Mouse (Mus musculus): ENCODE data around the gene Bahd1. TPM values are rescaled to one million over a fixed set of nuclear protein-coding genes. Genes with fewer than 3 reads are reported as not detected.

The Bahd1 gene
- polyA plus RNA-seq, 1 experiment from 2014 or later: 6.5 TPM

GRCm38 (mm10) chr2:118896914-118897291 lies 3.3 kb upstream of the Bahd1 start:
- ATAC-seq: no peak
- Histone ChIP-seq H3K27me3 (replicated peaks; ENCODE audit: control insufficient read depth, insufficient read depth, low read length) (peaks cover 58% of the 10 kb centered on the region), H3K4me2 (ENCODE audit: low read length) (peak overlapping the region; percentile 80), H3K9ac (replicated peaks; ENCODE audit: low read depth, low read length) (peak overlapping the region; percentile 55), H3K27ac (ENCODE audit: low read length) (no peak overlapping the region), H3K4me1 (replicated peaks; ENCODE audit: control insufficient read depth, insufficient read depth, low read length) (peaks cover 30% of the 10 kb centered on the region), H3K36me3 (ENCODE audit: control insufficient read depth, insufficient read depth) (no peaks in the 10 kb centered on the region), H3K9me3 (ENCODE audit: control insufficient read depth, low read length) (no peaks in the 10 kb centered on the region), H3K4me3 (replicated peaks; ENCODE audit: low read length) (peak overlapping the region; percentile 50)
- under 1% methylated on average over 13 of the region's 13 CpGs for WGBS

- H3K9me3 ChIP-seq (ENCODE audit: control insufficient read depth, low read length): no peaks in the 10 kb centered on the region
- ATAC-seq: no peak
- H3K4me1 ChIP-seq (replicated peaks; ENCODE audit: control insufficient read depth, insufficient read depth, low read length): peaks cover 30% of the 10 kb centered on the region
- 3% methylated on average over 7 of the region's 7 CpGs for WGBS
- no peak overlapping the region for H3K27ac ChIP-seq (ENCODE audit: low read length)
- H3K9ac ChIP-seq (replicated peaks; ENCODE audit: low read depth, low read length): peak overlapping the region; percentile 55; the same call in 1 of the 2 replicates
- H3K4me2 ChIP-seq (ENCODE audit: low read length): peak overlapping the region; percentile 80
- H3K27me3 ChIP-seq (replicated peaks; ENCODE audit: control insufficient read depth, insufficient read depth, low read length): peaks cover 58% of the 10 kb centered on the region
- peak overlapping the region; percentile 50 for H3K4me3 ChIP-seq (replicated peaks; ENCODE audit: low read length)
- H3K36me3 ChIP-seq (ENCODE audit: control insufficient read depth, insufficient read depth): no peaks in the 10 kb centered on the region
These were observed 2.8 kb upstream of the Bahd1 start for GRCm38 (mm10) chr2:118897392-118897791.

GRCm38 (mm10) chr2:118897808-118898207 lies 2.4 kb upstream of the Bahd1 start:
- no peak overlapping the region for H3K27ac ChIP-seq (ENCODE audit: low read length)
- H3K4me1 ChIP-seq (replicated peaks; ENCODE audit: control insufficient read depth, insufficient read depth, low read length): peaks cover 32% of the 10 kb centered on the region
- H3K4me3 ChIP-seq (replicated peaks; ENCODE audit: low read length): no peak overlapping the region
- H3K9ac ChIP-seq (replicated peaks; ENCODE audit: low read depth, low read length): no peak overlapping the region
- 4% methylated on average over 11 of the region's 11 CpGs for WGBS
- H3K4me2 ChIP-seq (ENCODE audit: low read length): no peak overlapping the region
- no peaks in the 10 kb centered on the region for H3K36me3 ChIP-seq (ENCODE audit: control insufficient read depth, insufficient read depth)
- H3K27me3 ChIP-seq (replicated peaks; ENCODE audit: control insufficient read depth, insufficient read depth, low read length): peaks cover 58% of the 10 kb centered on the region
- no peaks in the 10 kb centered on the region for H3K9me3 ChIP-seq (ENCODE audit: control insufficient read depth, low read length)
- ATAC-seq: no peak

- no peak overlapping the region for H3K4me2 ChIP-seq (ENCODE audit: low read length)
- no peaks in the 10 kb centered on the region for H3K9me3 ChIP-seq (ENCODE audit: control insufficient read depth, low read length)
- no peak overlapping the region for H3K9ac ChIP-seq (replicated peaks; ENCODE audit: low read depth, low read length)
- H3K27me3 ChIP-seq (replicated peaks; ENCODE audit: control insufficient read depth, insufficient read depth, low read length): peaks cover 55% of the 10 kb centered on the region
- H3K27ac ChIP-seq (ENCODE audit: low read length): no peak overlapping the region
- WGBS: 3% methylated on average over 4 of the region's 4 CpGs
- no peak for ATAC-seq
- H3K36me3 ChIP-seq (ENCODE audit: control insufficient read depth, insufficient read depth): no peaks in the 10 kb centered on the region
- no peak overlapping the region for H3K4me3 ChIP-seq (replicated peaks; ENCODE audit: low read length)
- H3K4me1 ChIP-seq (replicated peaks; ENCODE audit: control insufficient read depth, insufficient read depth, low read length): peaks cover 41% of the 10 kb centered on the region
These were observed 1.4 kb upstream of the Bahd1 start for GRCm38 (mm10) chr2:118898771-118899170.

- peaks cover 47% of the 10 kb centered on the region for H3K4me1 ChIP-seq (replicated peaks; ENCODE audit: control insufficient read depth, insufficient read depth, low read length)
- peaks cover 53% of the 10 kb centered on the region for H3K27me3 ChIP-seq (replicated peaks; ENCODE audit: control insufficient read depth, insufficient read depth, low read length)
- no peak for ATAC-seq
These were observed 871 bp upstream of the Bahd1 start for GRCm38 (mm10) chr2:118899306-118899705.

GRCm38 (mm10) chr2:118900826-118901140 lies 606 bp downstream of the Bahd1 start:
- Histone ChIP-seq H3K9ac (replicated peaks; ENCODE audit: low read depth, low read length) (peak overlapping the region; percentile 61), H3K4me1 (replicated peaks; ENCODE audit: control insufficient read depth, insufficient read depth, low read length) (peaks cover 56% of the 10 kb centered on the region), H3K27me3 (replicated peaks; ENCODE audit: control insufficient read depth, insufficient read depth, low read length) (peaks cover 40% of the 10 kb centered on the region), H3K9me3 (ENCODE audit: control insufficient read depth, low read length) (no peaks in the 10 kb centered on the region), H3K36me3 (ENCODE audit: control insufficient read depth, insufficient read depth) (no peaks in the 10 kb centered on the region), H3K4me2 (ENCODE audit: low read length) (peak overlapping the region; percentile 100), H3K27ac (ENCODE audit: low read length) (no peak overlapping the region), H3K4me3 (replicated peaks; ENCODE audit: low read length) (peak overlapping the region; percentile 88)
- ATAC-seq: no peak; the same call in 1 of the 2 replicates
- 1% methylated on average over 11 of the region's 11 CpGs for WGBS

More at GRCm38 (mm10) chr2:118899306-118899705, 871 bp upstream of the Bahd1 start:
- Histone ChIP-seq H3K4me2 (ENCODE audit: low read length) (no peak overlapping the region), H3K9me3 (ENCODE audit: control insufficient read depth, low read length) (no peaks in the 10 kb centered on the region), H3K36me3 (ENCODE audit: control insufficient read depth, insufficient read depth) (no peaks in the 10 kb centered on the region), H3K9ac (replicated peaks; ENCODE audit: low read depth, low read length) (no peak overlapping the region), H3K27ac (ENCODE audit: low read length) (no peak overlapping the region), H3K4me3 (replicated peaks; ENCODE audit: low read length) (no peak overlapping the region)
- 10% methylated on average over 7 of the region's 7 CpGs for WGBS

- peaks cover 35% of the 10 kb centered on the region for H3K27me3 ChIP-seq (replicated peaks; ENCODE audit: control insufficient read depth, insufficient read depth, low read length)
- peak overlapping the region; percentile 70 for H3K27ac ChIP-seq (ENCODE audit: low read length)
- H3K4me1 ChIP-seq (replicated peaks; ENCODE audit: control insufficient read depth, insufficient read depth, low read length): peaks cover 52% of the 10 kb centered on the region
- under 1% methylated on average over 68 of the region's 120 CpGs for WGBS
- peak; percentile 93 for ATAC-seq
- H3K4me2 ChIP-seq (ENCODE audit: low read length): peak overlapping the region; percentile 100
- peak overlapping the region; percentile 88 for H3K4me3 ChIP-seq (replicated peaks; ENCODE audit: low read length)
- peak overlapping the region; percentile 82 for H3K9ac ChIP-seq (replicated peaks; ENCODE audit: low read depth, low read length)
- no peaks in the 10 kb centered on the region for H3K36me3 ChIP-seq (ENCODE audit: control insufficient read depth, insufficient read depth)
- H3K9me3 ChIP-seq (ENCODE audit: control insufficient read depth, low read length): no peaks in the 10 kb centered on the region
These were observed 1.2 kb downstream of the Bahd1 start for GRCm38 (mm10) chr2:118901175-118902031.

- no peaks in the 10 kb centered on the region for H3K9me3 ChIP-seq (ENCODE audit: control insufficient read depth, low read length)
- no peaks in the 10 kb centered on the region for H3K36me3 ChIP-seq (ENCODE audit: control insufficient read depth, insufficient read depth)
- H3K27me3 ChIP-seq (replicated peaks; ENCODE audit: control insufficient read depth, insufficient read depth, low read length): peaks cover 31% of the 10 kb centered on the region
- under 1% methylated on average over 79 of the region's 106 CpGs for WGBS
- peak overlapping the region; percentile 88 for H3K4me3 ChIP-seq (replicated peaks; ENCODE audit: low read length)
- H3K9ac ChIP-seq (replicated peaks; ENCODE audit: low read depth, low read length): peak overlapping the region; percentile 82
- peak overlapping the region; percentile 70 for H3K27ac ChIP-seq (ENCODE audit: low read length)
- ATAC-seq: peak; percentile 8
- peaks cover 43% of the 10 kb centered on the region for H3K4me1 ChIP-seq (replicated peaks; ENCODE audit: control insufficient read depth, insufficient read depth, low read length)
- H3K4me2 ChIP-seq (ENCODE audit: low read length): peak overlapping the region; percentile 68
These were observed 2.2 kb downstream of the Bahd1 start for GRCm38 (mm10) chr2:118902051-118903025.

GRCm38 (mm10) chr2:118903333-118903741 lies 3.2 kb downstream of the Bahd1 start:
- H3K9me3 ChIP-seq (ENCODE audit: control insufficient read depth, low read length): no peaks in the 10 kb centered on the region
- H3K36me3 ChIP-seq (ENCODE audit: control insufficient read depth, insufficient read depth): no peaks in the 10 kb centered on the region
- H3K9ac ChIP-seq (replicated peaks; ENCODE audit: low read depth, low read length): peak overlapping the region; percentile 82
- ATAC-seq: no peak
- 5% methylated on average over 10 of the region's 10 CpGs for WGBS
- H3K4me1 ChIP-seq (replicated peaks; ENCODE audit: control insufficient read depth, insufficient read depth, low read length): peaks cover 37% of the 10 kb centered on the region
- H3K4me3 ChIP-seq (replicated peaks; ENCODE audit: low read length): peak overlapping the region; percentile 88
- H3K27ac ChIP-seq (ENCODE audit: low read length): no peak overlapping the region
- H3K4me2 ChIP-seq (ENCODE audit: low read length): peak overlapping the region; percentile 68
- H3K27me3 ChIP-seq (replicated peaks; ENCODE audit: control insufficient read depth, insufficient read depth, low read length): peaks cover 23% of the 10 kb centered on the region
